Mouse (Mus musculus) embryonic facial prominence, embryonic 14.5 days (tissue): ENCODE results near the gene Mdc1. TPM values are rescaled to one million over a fixed set of nuclear protein-coding genes. Genes with fewer than 3 reads are reported as not detected.

Source experiments
- ATAC-seq: fragments of 200-750 bp; cut with Nextera tagmentation; 2 replicates; pipeline ENCODE4 v1.8.0; 2017; ENCODE audit warnings: low read depth, moderate number of reproducible peaks, moderate TSS enrichment
- DNase-seq: peaks from one replicate; pipeline ENCODE4 v3.0.0-alpha.2; 2015; ENCODE audit warnings: low spot score
- H3K27ac ChIP-seq: fragments of 300-500 bp; sonication (generic); replicated peaks from 2 replicates; pipeline ENCODE4 v1.5.1; 2014; ENCODE audit warnings: low read depth, mild to moderate bottlenecking, low read length, moderate library complexity
- H3K27me3 ChIP-seq: fragments of 300-500 bp; sonication (generic); replicated peaks from 2 replicates; pipeline ENCODE4 v1.6.1; 2014; ENCODE audit warnings: low read length; ENCODE audit not compliant: control insufficient read depth, insufficient read depth
- H3K36me3 ChIP-seq: fragments of 300-500 bp; sonication (generic); 2 replicates; pipeline ENCODE4 v1.6.1; 2014; ENCODE audit warnings: low read length, mixed read lengths; ENCODE audit not compliant: control insufficient read depth, insufficient read depth
- H3K4me1 ChIP-seq: fragments of 300-500 bp; sonication (generic); 2 replicates; pipeline ENCODE4 v1.6.1; 2014; ENCODE audit warnings: antibody characterized with exemption, low read length; ENCODE audit not compliant: control insufficient read depth, insufficient read depth
- H3K4me2 ChIP-seq: fragments of 300-500 bp; sonication (generic); 2 replicates; pipeline ENCODE4 v1.6.1; 2014; ENCODE audit warnings: low read depth, mild to moderate bottlenecking, low read length, moderate library complexity, mixed read lengths
- H3K4me3 ChIP-seq: fragments of 300-500 bp; sonication (generic); 2 replicates; pipeline ENCODE4 v1.5.1; 2014; ENCODE audit warnings: low read depth, mild to moderate bottlenecking, low read length
- H3K9ac ChIP-seq: fragments of 300-500 bp; sonication (generic); 2 replicates; pipeline ENCODE4 v1.6.1; 2014; ENCODE audit warnings: low read depth, mild to moderate bottlenecking, low read length, moderate library complexity, mixed read lengths
- H3K9me3 ChIP-seq: fragments of 300-500 bp; sonication (generic); 2 replicates; pipeline ENCODE4 v1.6.1; 2016; ENCODE audit warnings: low read length; ENCODE audit not compliant: control insufficient read depth
- WGBS: fragments of 180-500 bp; shearing (Covaris S2); extraction: QIAGEN DNeasy Blood & Tissue Kit; methylation state at CpG from one replicate; pipeline ENCODE4 v1.1.7; 2014; 5-methylcytosine and 5-hydroxymethylcytosine counted together
- polyA plus RNA-seq: library from polyadenylated mRNA; unstranded; fragments of >200 nt; fragmentation: Nextera tagmentation; extraction: Ambion mirVana; gene quantifications from 2 replicates; pipeline ENCODE4 v1.2.1, GENCODE M21; 2014

Gene Mdc1
- polyA plus RNA-seq, 1 experiment from 2014 or later = 10.2 TPM

GRCm38 (mm10) chr17:35896781-35897643 is 55.7 kb downstream of the Mdc1 start, which contains the start of gene 2310061I04Rik:
TSS of gene 2310061I04Rik (minus strand) at chr17:35897431.
- Histone ChIP-seq H3K4me1 (no peaks in the 10 kb centered on the region), H3K9me3 (no peaks in the 10 kb centered on the region), H3K9ac (peak within 1 kb of the TSS; percentile 84), H3K4me3 (peak within 1 kb of the TSS; percentile 82), H3K4me2 (peak within 1 kb of the TSS; percentile 98), H3K27me3 (no peaks in the 10 kb centered on the region), H3K36me3 (peaks cover 64% of the 10 kb centered on the region), H3K27ac (peak within 1 kb of the TSS; percentile 76)
- under 1% methylated on average over 66 of the region's 86 CpGs for WGBS
- peak; percentile 95 for DNase-seq
- ATAC-seq = peak; percentile 95

- H3K9me3 ChIP-seq = no peaks in the 10 kb centered on the region
- H3K36me3 ChIP-seq = peaks cover 61% of the 10 kb centered on the region
- H3K27ac ChIP-seq = no peak overlapping the region; the same call in 1 of the 2 replicates
- peak overlapping the region; percentile 84 for H3K9ac ChIP-seq
- H3K4me3 ChIP-seq = peak overlapping the region; percentile 82
- peak overlapping the region; percentile 98 for H3K4me2 ChIP-seq
- no peaks in the 10 kb centered on the region for H3K4me1 ChIP-seq
- 44% methylated on average over 23 of the region's 23 CpGs for WGBS
- ATAC-seq = peak; percentile 16; the same call in 1 of the 2 replicates
- no peak for DNase-seq
- H3K27me3 ChIP-seq = no peaks in the 10 kb centered on the region
Observed at GRCm38 (mm10) chr17:35897644-35898573, 56.6 kb downstream of the Mdc1 start.

- no peaks in the 10 kb centered on the region for H3K27me3 ChIP-seq
- no peak overlapping the region for H3K4me2 ChIP-seq
- H3K9me3 ChIP-seq = no peaks in the 10 kb centered on the region
- no peak overlapping the region for H3K4me3 ChIP-seq
- DNase-seq (no peak), ATAC-seq (no peak)
- peaks cover 69% of the 10 kb centered on the region for H3K36me3 ChIP-seq
- no peak overlapping the region for H3K27ac ChIP-seq
- 88% methylated on average over 3 of the region's 3 CpGs for WGBS
- no peak overlapping the region for H3K9ac ChIP-seq
- H3K4me1 ChIP-seq = no peaks in the 10 kb centered on the region
Observed at GRCm38 (mm10) chr17:35900636-35901035, 59.3 kb downstream of the Mdc1 start.

GRCm38 (mm10) chr17:35903343-35903991 is 62.2 kb downstream of the Mdc1 start:
- peak; percentile 46 for DNase-seq
- no peak for ATAC-seq
- no peaks in the 10 kb centered on the region for H3K27me3 ChIP-seq
- WGBS = 90% methylated on average over 9 of the region's 9 CpGs
- no peak overlapping the region for H3K4me3 ChIP-seq
- H3K36me3 ChIP-seq = peaks cover 89% of the 10 kb centered on the region
- H3K4me1 ChIP-seq = peaks cover under 1% of the 10 kb centered on the region; the same call in 1 of the 2 replicates
- H3K9ac ChIP-seq = peak overlapping the region; percentile 19; the same call in 1 of the 2 replicates
- no peak overlapping the region; the same call in 1 of the 2 replicates for H3K27ac ChIP-seq
- H3K9me3 ChIP-seq = no peaks in the 10 kb centered on the region
- no peak overlapping the region for H3K4me2 ChIP-seq

- DNase-seq (no peak), ATAC-seq (no peak)
- no peak overlapping the region for H3K9ac ChIP-seq
- H3K4me1 ChIP-seq = peaks cover 5% of the 10 kb centered on the region
- no peak overlapping the region for H3K4me2 ChIP-seq
- 65% methylated on average over 4 of the region's 4 CpGs for WGBS
- H3K4me3 ChIP-seq = no peak overlapping the region
- H3K27me3 ChIP-seq = no peaks in the 10 kb centered on the region
- no peak overlapping the region for H3K27ac ChIP-seq
- H3K9me3 ChIP-seq = no peaks in the 10 kb centered on the region
- peaks cover 92% of the 10 kb centered on the region for H3K36me3 ChIP-seq
Observed at GRCm38 (mm10) chr17:35903992-35904355, 62.7 kb downstream of the Mdc1 start.

GRCm38 (mm10) chr17:35905587-35905986 is 64.3 kb downstream of the Mdc1 start:
- DNase-seq = no peak
- Histone ChIP-seq H3K9me3 (no peaks in the 10 kb centered on the region), H3K36me3 (peaks cover 77% of the 10 kb centered on the region)

GRCm38 (mm10) chr17:35907609-35908008 is 66.3 kb downstream of the Mdc1 start:
- Histone ChIP-seq H3K27ac (no peak overlapping the region), H3K36me3 (peaks cover 68% of the 10 kb centered on the region), H3K9me3 (no peaks in the 10 kb centered on the region), H3K4me3 (no peak overlapping the region), H3K4me2 (no peak overlapping the region), H3K27me3 (no peaks in the 10 kb centered on the region), H3K4me1 (peaks cover 9% of the 10 kb centered on the region), H3K9ac (no peak overlapping the region)
- ATAC-seq (no peak), DNase-seq (no peak)
- 79% methylated on average over 2 of the region's 2 CpGs for WGBS

More at GRCm38 (mm10) chr17:35905587-35905986, 64.3 kb downstream of the Mdc1 start:
- Histone ChIP-seq H3K27me3 (no peaks in the 10 kb centered on the region), H3K27ac (no peak overlapping the region), H3K4me2 (no peak overlapping the region), H3K4me1 (peaks cover 9% of the 10 kb centered on the region), H3K4me3 (no peak overlapping the region), H3K9ac (no peak overlapping the region)
- no peak for ATAC-seq
- WGBS = 100% methylated on average over 1 of the region's 1 CpGs
